Mouse (Mus musculus) midbrain, embryonic 14.5 days (tissue): Measurements from ENCODE around the gene Gramd1a. TPM values are rescaled to one million over a fixed set of nuclear protein-coding genes. Genes with fewer than 3 reads are reported as not detected.

Experiments
- ATAC-seq: fragments of 200-750 bp; cut with Nextera tagmentation; 2 replicates; pipeline ENCODE4 v1.8.0; 2017; ENCODE audit warnings: moderate number of reproducible peaks, moderate library complexity; ENCODE audit not compliant: low FRiP score, low TSS enrichment
- DNase-seq: peaks from one replicate; pipeline ENCODE4 v3.0.0-alpha.2; 2015
- H3K27ac ChIP-seq: fragments of 300-500 bp; sonication (generic); replicated peaks from 2 replicates; pipeline ENCODE4 v1.5.1; 2014; ENCODE audit warnings: mild to moderate bottlenecking, low read depth, low read length, moderate library complexity
- H3K27me3 ChIP-seq: fragments of 300-500 bp; sonication (generic); 2 replicates; pipeline ENCODE4 v1.6.1; 2014; ENCODE audit warnings: low read length, control low read depth, mixed read lengths; ENCODE audit not compliant: control insufficient read depth, insufficient read depth
- H3K36me3 ChIP-seq: fragments of 300-500 bp; sonication (generic); 2 replicates; pipeline ENCODE4 v1.6.1; 2014; ENCODE audit warnings: low read length, control low read depth; ENCODE audit not compliant: control insufficient read depth, insufficient read depth
- H3K4me1 ChIP-seq: fragments of 300-500 bp; sonication (generic); 2 replicates; pipeline ENCODE4 v1.6.1; 2014; ENCODE audit warnings: mild to moderate bottlenecking, antibody characterized with exemption, low read length, control low read depth; ENCODE audit not compliant: control insufficient read depth, insufficient read depth
- H3K4me2 ChIP-seq: fragments of 300-500 bp; sonication (generic); 2 replicates; pipeline ENCODE4 v1.6.1; 2014; ENCODE audit warnings: mild to moderate bottlenecking, low read length, moderate library complexity
- H3K4me3 ChIP-seq: fragments of 300-500 bp; sonication (generic); replicated peaks from 2 replicates; pipeline ENCODE4 v1.5.1; 2014; ENCODE audit warnings: low read depth, low read length
- H3K9ac ChIP-seq: fragments of 300-500 bp; sonication (generic); replicated peaks from 2 replicates; pipeline ENCODE4 v1.6.1; 2014; ENCODE audit warnings: mild to moderate bottlenecking, low read length, moderate library complexity
- H3K9me3 ChIP-seq: fragments of 300-500 bp; sonication (generic); 2 replicates; pipeline ENCODE4 v1.6.1; 2016; ENCODE audit warnings: low read length, control low read depth, mixed read lengths; ENCODE audit not compliant: control insufficient read depth
- WGBS: fragments of 180-500 bp; shearing (Covaris S2); extraction: QIAGEN DNeasy Blood & Tissue Kit; methylation state at CpG from one replicate; pipeline ENCODE4 v1.1.7; 2014; 5-methylcytosine and 5-hydroxymethylcytosine counted together
- polyA plus RNA-seq: library from polyadenylated mRNA; unstranded; fragments of >200 nt; fragmentation: Nextera tagmentation; extraction: Ambion mirVana; gene quantifications from 2 replicates; pipeline ENCODE4 v1.2.1, GENCODE M21; 2014

The Gramd1a gene
- polyA plus RNA-seq, 1 experiment from 2014 or later = 205 TPM

- Histone ChIP-seq H3K36me3 (peaks cover 21% of the 10 kb centered on the region), H3K27ac (peak overlapping the region; percentile 99), H3K9me3 (no peaks in the 10 kb centered on the region), H3K9ac (peak overlapping the region; percentile 99), H3K4me1 (peaks cover 32% of the 10 kb centered on the region), H3K4me2 (peak overlapping the region; percentile 86), H3K4me3 (peak overlapping the region; percentile 88), H3K27me3 (no peaks in the 10 kb centered on the region)
- DNase-seq (peak; percentile 19), ATAC-seq (no peak)
- 49% methylated on average over 3 of the region's 3 CpGs for WGBS
These were observed 7.6 kb downstream of the Gramd1a start for GRCm38 (mm10) chr7:31148086-31148485.

GRCm38 (mm10) chr7:31145596-31146160 lies 10.0 kb downstream of the Gramd1a start:
- H3K36me3 ChIP-seq = peaks cover 45% of the 10 kb centered on the region
- H3K9ac ChIP-seq = no peak overlapping the region
- no peaks in the 10 kb centered on the region for H3K27me3 ChIP-seq
- H3K9me3 ChIP-seq = no peaks in the 10 kb centered on the region
- peaks cover 23% of the 10 kb centered on the region for H3K4me1 ChIP-seq
- ATAC-seq = no peak
- 88% methylated on average over 12 of the region's 12 CpGs for WGBS
- no peak overlapping the region for H3K4me3 ChIP-seq
- no peak overlapping the region for H3K4me2 ChIP-seq
- DNase-seq = no peak
- no peak overlapping the region for H3K27ac ChIP-seq

- ATAC-seq (no peak), DNase-seq (no peak)
- H3K9me3 ChIP-seq = no peaks in the 10 kb centered on the region
- WGBS = 97% methylated on average over 16 of the region's 16 CpGs
- H3K4me2 ChIP-seq = no peak overlapping the region
- H3K27me3 ChIP-seq = no peaks in the 10 kb centered on the region
- no peak overlapping the region for H3K27ac ChIP-seq
- peaks cover 53% of the 10 kb centered on the region for H3K36me3 ChIP-seq
- H3K9ac ChIP-seq = no peak overlapping the region
- H3K4me3 ChIP-seq = no peak overlapping the region
- H3K4me1 ChIP-seq = peaks cover 23% of the 10 kb centered on the region
These were observed 10.8 kb downstream of the Gramd1a start for GRCm38 (mm10) chr7:31144886-31145285.

GRCm38 (mm10) chr7:31140941-31141340 lies 14.8 kb downstream of the Gramd1a start:
- no peak overlapping the region for H3K9ac ChIP-seq
- H3K36me3 ChIP-seq = peaks cover 83% of the 10 kb centered on the region
- WGBS = 95% methylated on average over 10 of the region's 10 CpGs

GRCm38 (mm10) chr7:31140302-31140701 lies 15.4 kb downstream of the Gramd1a start:
- H3K4me1 ChIP-seq = no peaks in the 10 kb centered on the region
- 92% methylated on average over 4 of the region's 4 CpGs for WGBS
- no peak overlapping the region for H3K4me2 ChIP-seq
- peaks cover 89% of the 10 kb centered on the region for H3K36me3 ChIP-seq
- no peak overlapping the region for H3K9ac ChIP-seq
- H3K9me3 ChIP-seq = no peaks in the 10 kb centered on the region
- no peak overlapping the region for H3K4me3 ChIP-seq
- H3K27me3 ChIP-seq = no peaks in the 10 kb centered on the region
- DNase-seq = no peak
- no peak overlapping the region for H3K27ac ChIP-seq
- no peak for ATAC-seq

More at GRCm38 (mm10) chr7:31140941-31141340, 14.8 kb downstream of the Gramd1a start:
- no peaks in the 10 kb centered on the region for H3K4me1 ChIP-seq
- H3K27me3 ChIP-seq = no peaks in the 10 kb centered on the region
- ATAC-seq (no peak), DNase-seq (no peak)
- H3K27ac ChIP-seq = no peak overlapping the region
- no peak overlapping the region for H3K4me2 ChIP-seq
- H3K9me3 ChIP-seq = no peaks in the 10 kb centered on the region
- H3K4me3 ChIP-seq = no peak overlapping the region

- peak; percentile 29; the same call in 1 of the 2 replicates for ATAC-seq
- no peak overlapping the region for H3K9ac ChIP-seq
- peak; percentile 72 for DNase-seq
- no peaks in the 10 kb centered on the region for H3K4me1 ChIP-seq
- no peak overlapping the region for H3K27ac ChIP-seq
- 65% methylated on average over 5 of the region's 5 CpGs for WGBS
- no peak overlapping the region for H3K4me3 ChIP-seq
- no peaks in the 10 kb centered on the region for H3K9me3 ChIP-seq
- H3K4me2 ChIP-seq = no peak overlapping the region
- no peaks in the 10 kb centered on the region for H3K27me3 ChIP-seq
- H3K36me3 ChIP-seq = peaks cover 92% of the 10 kb centered on the region
These were observed 15.9 kb downstream of the Gramd1a start for GRCm38 (mm10) chr7:31139765-31140164.

- ATAC-seq (no peak), DNase-seq (no peak)
- 95% methylated on average over 10 of the region's 10 CpGs for WGBS
- Histone ChIP-seq H3K4me1 (no peaks in the 10 kb centered on the region), H3K9ac (no peak overlapping the region), H3K4me2 (no peak overlapping the region), H3K27me3 (no peaks in the 10 kb centered on the region), H3K9me3 (no peaks in the 10 kb centered on the region), H3K27ac (no peak overlapping the region), H3K4me3 (no peak overlapping the region), H3K36me3 (peaks cover 100% of the 10 kb centered on the region)
These were observed 20.0 kb downstream of the Gramd1a start for GRCm38 (mm10) chr7:31135717-31136116.

GRCm38 (mm10) chr7:31131866-31132265 lies 23.8 kb downstream of the Gramd1a start:
- Histone ChIP-seq H3K4me1 (no peaks in the 10 kb centered on the region), H3K4me2 (no peak overlapping the region), H3K27me3 (no peaks in the 10 kb centered on the region), H3K4me3 (no peak overlapping the region), H3K27ac (no peak overlapping the region), H3K9ac (no peak overlapping the region), H3K9me3 (no peaks in the 10 kb centered on the region), H3K36me3 (peaks cover 89% of the 10 kb centered on the region)
- DNase-seq (no peak), ATAC-seq (no peak)
- 92% methylated on average over 4 of the region's 4 CpGs for WGBS

- Histone ChIP-seq H3K36me3 (peaks cover 79% of the 10 kb centered on the region), H3K27ac (no peak overlapping the region), H3K4me1 (no peaks in the 10 kb centered on the region), H3K4me2 (no peak overlapping the region), H3K27me3 (peaks cover 9% of the 10 kb centered on the region; the same call in 1 of the 2 replicates), H3K9me3 (no peaks in the 10 kb centered on the region), H3K9ac (no peak overlapping the region), H3K4me3 (no peak overlapping the region)
- WGBS = 42% methylated on average over 4 of the region's 4 CpGs
- ATAC-seq (no peak), DNase-seq (peak; percentile 79)
These were observed 24.9 kb downstream of the Gramd1a start for GRCm38 (mm10) chr7:31130841-31131240.
